Mouse (Mus musculus): ENCODE data around the gene H2afx. TPM values are rescaled to one million over a fixed set of nuclear protein-coding genes. Genes with fewer than 3 reads are reported as not detected.

The H2afx gene
- total RNA-seq (2023): 35.0 TPM

GRCm38 (mm10) chr9:44334396-44335330 is at the start of gene H2afx:
Gene H2afx (plus strand): TSS chr9:44334694.

GRCm38 (mm10) chr9:44288076-44288958 is 46.2 kb upstream of the H2afx start, which contains the start of gene Abcg4:
Gene Abcg4 (minus strand): TSS chr9:44288615.

GRCm38 (mm10) chr9:44305466-44306079 is 28.9 kb upstream of the H2afx start, which contains the start of gene Hinfp:
Gene Hinfp (minus strand): TSS chr9:44305671.

GRCm38 (mm10) chr9:44319887-44320798 is 14.4 kb upstream of the H2afx start, which contains the start of gene C2cd2l:
Gene C2cd2l (minus strand): TSS chr9:44320285.

GRCm38 (mm10) chr9:44325768-44326370 is 8.6 kb upstream of the H2afx start, which contains the start of gene Dpagt1:
Gene Dpagt1 (plus strand): TSS chr9:44326019.

GRCm38 (mm10) chr9:44343781-44344421 is 9.4 kb downstream of the H2afx start, which contains the start of gene Hmbs:
Gene Hmbs (minus strand): TSS chr9:44344228.

GRCm38 (mm10) chr9:44361190-44361917 is 26.9 kb downstream of the H2afx start, which contains the start of gene Vps11:
Gene Vps11 (minus strand): TSS chr9:44361670.

GRCm38 (mm10) chr9:44379054-44379834 is 44.8 kb downstream of the H2afx start, which contains the start of gene Hyou1:
Gene Hyou1 (plus strand): TSS chr9:44379490.

Other genes with a start within 250 kb of the H2afx start
- 1.3 TPM for gene Mfrp, start 233.0 kb upstream of the H2afx start, total RNA-seq (2023)
- 6.4 TPM for gene C1qtnf5, start 227.4 kb upstream of the H2afx start, total RNA-seq (2023)
- 0.23 TPM for gene Gm49380, start 221.2 kb upstream of the H2afx start, total RNA-seq (2023)
- gene Rnf26, start 221.2 kb upstream of the H2afx start, total RNA-seq (2023): 23.1 TPM
- gene Mcam, start 200.2 kb upstream of the H2afx start, total RNA-seq (2023): 2.8 TPM
- gene Cbl, start 100.6 kb upstream of the H2afx start, total RNA-seq (2023): 153 TPM
- not detected for gene Ccdc153, start 94.0 kb upstream of the H2afx start, total RNA-seq (2023)
- gene Pdzd3, start 83.2 kb upstream of the H2afx start, total RNA-seq (2023): not detected
- 7.1 TPM for gene Nlrx1, start 66.1 kb upstream of the H2afx start, total RNA-seq (2023)
- 0.35 TPM for gene Abcg4, start 46.1 kb upstream of the H2afx start, total RNA-seq (2023)
- 47.4 TPM for gene Hinfp, start 29.0 kb upstream of the H2afx start, total RNA-seq (2023)
- 23.0 TPM for gene C2cd2l, start 14.4 kb upstream of the H2afx start, total RNA-seq (2023)
- gene Dpagt1, start 8.7 kb upstream of the H2afx start, total RNA-seq (2023): 5.8 TPM
- 18.1 TPM for gene Hmbs, start 9.5 kb downstream of the H2afx start, total RNA-seq (2023)
- 55.9 TPM for gene Vps11, start 27.0 kb downstream of the H2afx start, total RNA-seq (2023)
- gene Hyou1, start 44.8 kb downstream of the H2afx start, total RNA-seq (2023): 65.5 TPM
- 13.5 TPM for gene Slc37a4, start 62.2 kb downstream of the H2afx start, total RNA-seq (2023)
- gene Rps25, start 72.4 kb downstream of the H2afx start, total RNA-seq (2023): 2,729 TPM
- 52.8 TPM for gene Trappc4, start 72.9 kb downstream of the H2afx start, total RNA-seq (2023)
- gene Ccdc84, start 83.9 kb downstream of the H2afx start, total RNA-seq (2023): 35.9 TPM
- not detected for gene Foxr1, start 106.4 kb downstream of the H2afx start, total RNA-seq (2023)
- gene Upk2, start 120.3 kb downstream of the H2afx start, total RNA-seq (2023): not detected
- gene Bcl9l, start 148.1 kb downstream of the H2afx start, total RNA-seq (2023): 159 TPM
- gene Cxcr5, start 227.2 kb downstream of the H2afx start, total RNA-seq (2023): 26.2 TPM

All from CD4-positive naive resting alpha-beta T cell, adult 76 days (primary cell).